Mouse (Mus musculus): ENCODE measurements around the gene Pdzrn4.
A peak's percentile ranks its signal among the peaks of the same experiment; 100 is the strongest.

Gene Pdzrn4

DNA sequence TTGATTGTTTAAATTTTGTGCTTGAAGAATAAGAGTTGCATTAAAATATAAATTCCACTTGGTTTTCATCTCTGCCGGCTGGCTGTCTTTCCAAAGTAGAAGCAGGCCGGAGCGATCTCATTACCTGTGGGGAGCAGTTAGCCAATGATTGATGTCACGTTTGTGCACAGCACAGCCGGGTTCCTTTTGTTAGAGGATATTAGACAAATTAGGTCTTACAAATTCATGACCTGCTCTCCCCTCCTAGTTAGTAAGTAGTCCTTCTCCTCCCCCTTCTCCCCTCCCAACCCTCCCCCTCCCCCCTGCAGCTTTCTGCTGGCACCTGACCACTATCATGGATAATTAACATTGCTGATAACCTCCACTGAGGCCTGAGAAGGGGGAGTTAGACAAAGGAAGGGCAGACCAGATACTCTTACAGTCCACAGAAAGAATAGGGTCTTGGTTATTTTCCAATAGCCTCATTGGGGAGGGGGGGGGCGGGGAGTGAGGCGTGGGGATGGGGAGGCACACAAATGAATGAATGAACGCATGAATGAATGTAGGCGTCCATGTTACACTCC lies 103.7 kb downstream of the Pdzrn4 start:
- no peak for DNase-seq (ENCODE audit: low read depth, low spot score)

GRCm38 (mm10) chr15:92502797-92503196 lies 106.1 kb downstream of the Pdzrn4 start:
- DNase-seq (ENCODE audit: low read depth, low spot score): no peak

DNA sequence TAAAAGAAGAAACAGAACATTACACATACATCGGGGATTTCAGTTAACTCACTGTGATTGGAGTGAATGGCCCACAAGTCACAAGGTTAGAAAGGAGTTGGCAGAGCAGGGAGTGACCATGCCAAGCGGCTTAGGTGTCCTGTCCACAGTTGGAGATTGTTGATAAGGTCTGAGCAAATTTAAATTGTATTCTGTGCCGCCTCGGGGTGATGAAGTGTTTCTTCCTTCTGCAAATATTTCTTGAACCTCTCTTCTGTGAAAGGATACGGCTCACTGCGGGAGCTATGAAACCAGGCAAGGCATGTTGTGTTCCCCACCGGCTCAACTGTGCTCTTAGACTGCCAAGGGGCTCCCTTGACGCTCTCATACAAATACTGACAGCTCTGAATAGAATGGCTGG lies 112.7 kb downstream of the Pdzrn4 start:
- DNase-seq (ENCODE audit: low read depth, low spot score): no peak

GRCm38 (mm10) chr15:92515651-92516050 lies 119.0 kb downstream of the Pdzrn4 start:
- no peak for DNase-seq (ENCODE audit: low read depth, low spot score)

- no peak for DNase-seq (ENCODE audit: low read depth, low spot score)
Measured at GRCm38 (mm10) chr15:92520677-92521225, 124.1 kb downstream of the Pdzrn4 start.

DNA sequence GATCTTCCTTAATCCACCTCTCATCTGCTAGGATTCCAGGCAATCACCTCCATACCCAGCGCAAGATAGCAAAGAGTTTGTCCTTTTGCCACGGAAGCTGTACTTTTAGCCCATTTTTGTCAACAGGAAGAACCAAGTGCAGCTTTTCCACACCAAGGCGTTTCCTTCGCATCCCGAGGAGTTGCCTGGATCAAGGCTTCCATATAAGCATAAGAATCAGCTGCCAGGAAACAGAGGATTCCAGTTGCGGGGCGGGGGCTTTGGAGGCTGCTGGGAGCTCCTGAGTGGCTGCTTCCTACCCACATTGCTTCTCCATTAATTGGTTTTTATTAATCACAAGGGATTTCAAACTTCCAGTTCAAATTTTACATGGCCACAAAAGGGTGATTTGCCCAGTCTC lies 125.0 kb downstream of the Pdzrn4 start:
- no peak for DNase-seq (ENCODE audit: low read depth, low spot score)

- no peak for DNase-seq (ENCODE audit: low read depth, low spot score)
Measured at GRCm38 (mm10) chr15:92524917-92525316, 128.2 kb downstream of the Pdzrn4 start.

GRCm38 (mm10) chr15:92525416-92525815 lies 128.7 kb downstream of the Pdzrn4 start:
- no peak for DNase-seq (ENCODE audit: low read depth, low spot score)

DNA sequence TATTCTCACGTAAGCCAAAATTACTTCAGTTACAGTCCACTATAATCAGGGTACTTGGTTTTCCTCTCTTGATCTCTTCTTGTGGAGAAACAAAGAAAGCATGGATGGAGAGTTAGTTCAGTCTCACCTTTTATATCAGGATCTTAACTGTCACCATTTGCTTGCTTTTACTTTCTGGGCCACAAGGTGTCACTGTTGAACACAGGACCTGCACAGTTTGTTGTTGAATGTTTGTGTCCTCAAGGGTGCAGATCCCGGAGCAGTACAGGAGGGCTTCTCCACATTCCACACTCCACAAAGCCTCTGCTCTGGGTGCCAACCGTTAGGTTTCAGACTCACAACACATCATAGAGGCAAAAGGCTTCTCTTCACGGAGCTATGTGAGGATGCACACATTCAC lies 130.1 kb downstream of the Pdzrn4 start:
- DNase-seq (ENCODE audit: low read depth, low spot score): peak; percentile 11

DNA sequence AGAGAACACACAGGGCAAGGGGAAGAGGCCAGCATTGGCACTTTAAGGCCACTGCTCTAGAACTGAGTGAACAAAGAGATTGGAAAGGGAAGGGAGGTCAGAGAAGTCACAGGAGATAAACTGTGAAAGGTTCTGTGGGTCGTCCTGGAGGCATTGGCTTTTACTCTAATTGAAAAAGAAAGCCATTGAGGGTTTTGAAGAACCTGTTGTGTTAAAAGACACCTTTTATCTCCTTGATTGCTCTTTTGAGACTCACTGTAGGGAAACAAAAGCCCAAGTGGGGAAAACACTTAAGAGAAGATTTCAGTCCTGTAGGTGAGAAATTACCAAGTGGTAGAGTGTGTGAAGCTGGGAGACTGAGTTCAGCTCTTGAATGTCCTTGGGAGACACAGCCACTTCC lies 146.6 kb downstream of the Pdzrn4 start:
- no peak for DNase-seq (ENCODE audit: low read depth, low spot score)

GRCm38 (mm10) chr15:92547294-92547911 lies 150.7 kb downstream of the Pdzrn4 start:
- DNase-seq (ENCODE audit: low read depth, low spot score): no peak

DNA sequence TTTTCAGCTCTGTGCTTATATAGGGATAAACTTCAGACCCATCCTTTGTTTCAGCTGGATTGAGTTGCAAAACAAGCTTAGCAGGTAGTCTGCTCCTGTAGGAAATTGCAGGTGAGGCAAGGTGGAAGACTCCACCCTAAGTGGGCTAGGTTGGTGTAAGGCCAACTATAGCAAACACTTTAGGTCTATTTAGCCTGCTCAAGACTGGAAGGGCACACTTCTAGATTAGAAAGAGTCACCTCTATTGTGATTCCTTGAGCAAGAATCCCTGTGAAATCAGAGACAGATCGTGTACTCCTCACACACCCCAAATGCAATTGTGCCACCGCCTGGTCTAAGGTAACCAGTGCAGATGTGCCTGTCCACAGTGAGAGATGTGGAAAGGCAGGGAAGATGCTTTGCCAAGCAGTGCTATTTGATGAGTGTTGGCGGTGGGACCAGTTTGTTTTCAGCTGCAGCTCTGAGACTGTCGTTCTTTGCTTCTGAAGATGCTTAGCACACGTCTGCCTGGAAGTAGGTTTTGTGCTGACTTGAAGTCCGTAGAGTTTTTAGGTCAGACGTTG lies 158.4 kb downstream of the Pdzrn4 start:
- DNase-seq (ENCODE audit: low read depth, low spot score): no peak

- DNase-seq (ENCODE audit: low read depth, low spot score): no peak
Measured at GRCm38 (mm10) chr15:92555716-92556115, 159.0 kb downstream of the Pdzrn4 start.

DNA sequence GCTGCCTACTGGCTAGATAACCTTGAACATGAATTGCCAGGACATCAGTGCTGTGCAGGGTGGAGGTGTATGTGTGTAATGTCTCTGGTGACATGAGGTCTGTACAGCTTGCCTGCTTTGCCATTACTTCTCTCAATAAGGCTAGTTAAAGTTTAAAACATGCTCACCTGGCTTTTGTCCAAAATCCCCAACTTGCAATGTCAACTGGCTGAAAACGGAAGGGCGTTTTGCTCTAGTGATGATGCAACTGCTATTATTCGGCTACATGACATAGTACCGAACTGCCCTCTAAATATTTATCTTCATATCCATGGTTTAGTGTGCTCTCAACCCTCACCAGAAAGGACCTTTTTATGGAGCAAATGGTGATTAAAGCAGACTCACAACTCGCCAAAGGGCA lies 161.9 kb downstream of the Pdzrn4 start:
- DNase-seq (ENCODE audit: low read depth, low spot score): no peak

- no peak for DNase-seq (ENCODE audit: low read depth, low spot score)
Measured at GRCm38 (mm10) chr15:92562149-92562548, 165.5 kb downstream of the Pdzrn4 start.

- no peak for DNase-seq (ENCODE audit: low read depth, low spot score)
Measured at GRCm38 (mm10) chr15:92563576-92563975, 166.9 kb downstream of the Pdzrn4 start.

GRCm38 (mm10) chr15:92570526-92571243 lies 174.0 kb downstream of the Pdzrn4 start:
- no peak for DNase-seq (ENCODE audit: low read depth, low spot score)

GRCm38 (mm10) chr15:92571244-92571539 lies 174.5 kb downstream of the Pdzrn4 start:
- DNase-seq (ENCODE audit: low read depth, low spot score): no peak

DNA sequence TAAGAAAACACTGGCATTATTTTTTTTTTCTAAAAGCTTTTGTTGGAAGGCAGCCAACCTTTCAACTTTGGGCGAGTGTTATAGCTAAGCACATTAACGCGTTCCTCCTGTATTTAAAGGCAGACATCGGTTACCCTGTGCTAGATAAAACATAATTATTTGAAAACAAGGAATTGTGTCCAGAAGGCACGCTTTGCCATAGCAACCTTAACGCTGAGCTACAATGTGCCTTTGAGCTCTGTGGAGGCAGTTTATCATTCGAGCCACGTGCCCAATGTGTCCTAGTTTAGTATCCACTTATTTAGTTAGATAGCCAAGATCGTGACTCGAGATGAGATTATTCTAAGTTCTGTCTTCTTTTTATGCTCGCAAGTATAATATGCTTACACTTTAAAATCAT lies 180.8 kb downstream of the Pdzrn4 start:
- no peak for DNase-seq (ENCODE audit: low read depth, low spot score)

DNA sequence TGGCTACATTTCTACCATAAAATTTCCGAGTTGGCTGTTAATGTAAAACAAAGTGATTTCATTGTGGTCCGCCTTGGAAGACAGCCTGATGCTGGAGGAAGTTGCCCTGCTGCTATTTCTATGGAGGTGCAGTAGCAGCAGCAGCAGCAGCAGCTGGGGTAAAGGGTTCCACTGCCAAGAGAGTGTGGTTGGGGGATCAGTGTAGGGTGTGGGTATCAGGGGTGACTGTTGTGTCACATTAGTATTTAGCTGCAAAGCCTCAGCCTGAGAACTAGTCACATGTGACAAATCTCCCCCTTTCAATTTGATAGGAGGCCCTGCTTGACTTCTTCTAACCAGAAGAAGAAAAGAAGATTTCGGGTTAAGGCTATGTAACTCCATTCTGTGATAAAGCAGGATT lies 183.5 kb downstream of the Pdzrn4 start:
- DNase-seq (ENCODE audit: low read depth, low spot score): no peak

DNA sequence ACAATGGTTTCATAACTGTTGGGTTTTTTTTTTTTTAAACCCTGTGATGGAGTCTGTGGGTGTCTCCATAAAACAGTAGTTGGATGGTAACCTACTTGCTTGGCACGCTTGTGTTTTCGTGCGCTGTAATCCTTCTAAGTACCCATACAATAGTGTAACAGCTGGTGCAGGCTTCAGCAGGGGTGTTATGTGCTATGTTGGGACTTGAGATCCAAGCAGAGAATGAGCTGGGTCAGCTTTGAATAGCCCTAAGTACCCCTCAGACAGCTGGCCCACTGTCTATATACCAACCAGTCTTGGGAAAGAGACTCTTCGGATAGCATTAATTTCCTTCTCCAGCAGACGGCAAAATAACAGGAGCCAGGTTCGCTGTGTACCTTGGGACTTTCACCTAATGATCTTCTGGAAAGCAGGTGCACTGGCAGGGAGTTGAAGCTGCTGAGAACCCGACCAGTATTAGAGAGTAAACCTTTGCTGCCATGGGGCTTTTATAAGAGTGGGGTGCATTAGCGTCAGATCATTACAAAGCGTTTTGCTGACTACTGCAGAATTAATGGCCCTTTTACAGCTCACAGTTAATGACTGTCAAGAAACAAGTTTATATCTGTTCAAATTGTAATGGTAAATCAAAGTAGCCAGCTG lies 184.2 kb downstream of the Pdzrn4 start:
- no peak for DNase-seq (ENCODE audit: low read depth, low spot score)

Data from CD4-positive, CD25-positive, alpha-beta regulatory T cell, adult 2 months (primary cell).